Mouse (Mus musculus): ENCODE measurements around the gene Rgl1. TPM values are rescaled to one million over a fixed set of nuclear protein-coding genes. Genes with fewer than 3 reads are reported as not detected.

The Rgl1 gene
- total RNA-seq (2022), result 10 to 100 TPM; 30.2 to 37.8 (median 35.0) TPM

DNA sequence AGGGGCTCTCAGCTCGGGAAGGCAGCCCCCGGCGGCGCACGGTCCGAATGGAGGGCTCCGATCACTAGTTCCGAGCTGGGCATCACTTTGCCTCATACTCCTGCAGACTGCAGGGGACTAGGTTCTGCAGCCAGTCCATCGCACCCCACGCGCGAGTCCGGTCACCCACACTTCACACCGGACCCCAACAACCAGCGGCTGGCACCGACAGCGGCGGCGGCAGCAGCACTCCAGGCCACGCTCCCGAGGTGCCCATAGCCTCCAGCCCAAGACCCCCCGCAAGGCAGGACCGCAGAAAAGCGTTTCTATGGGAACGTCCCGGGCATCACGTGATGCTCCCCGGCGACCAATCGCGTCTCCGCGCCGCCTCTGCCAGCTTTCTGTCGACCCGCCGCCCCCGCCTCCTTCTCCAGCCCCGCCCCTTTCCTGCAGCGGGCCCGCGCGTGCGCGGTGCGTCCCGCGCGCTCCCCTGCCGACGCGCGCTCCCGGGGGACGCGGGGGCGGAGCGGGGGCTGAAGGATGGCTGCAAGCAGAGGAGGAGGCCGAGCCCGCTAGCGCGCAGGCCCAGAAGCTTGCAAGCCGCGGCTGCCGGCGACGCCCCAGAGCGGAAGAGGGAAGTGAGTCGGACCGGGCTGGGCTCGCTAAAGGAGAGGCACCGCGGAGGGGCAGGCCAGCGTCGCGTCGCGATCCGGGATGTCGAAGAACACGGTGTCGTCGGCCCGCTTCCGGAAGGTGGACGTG, at the start of gene Rgl1, which contains the start of gene Arpc5:
Gene Rgl1, minus strand, starts transcription at position 320 of the 741 bp plus-strand sequence.
Gene Arpc5, plus strand, starts transcription at position 511 of the 741 bp plus-strand sequence.
- DNase-seq (ENCODE audit: low spot score), result peak; percentile 97

- DNase-seq (ENCODE audit: low spot score), result no peak
Observed at GRCm38 (mm10) chr1:152815265-152815701, 49.1 kb upstream of the Rgl1 start.

- DNase-seq (ENCODE audit: low spot score), result no peak
Observed at GRCm38 (mm10) chr1:152810533-152811439, 44.6 kb upstream of the Rgl1 start.

DNA sequence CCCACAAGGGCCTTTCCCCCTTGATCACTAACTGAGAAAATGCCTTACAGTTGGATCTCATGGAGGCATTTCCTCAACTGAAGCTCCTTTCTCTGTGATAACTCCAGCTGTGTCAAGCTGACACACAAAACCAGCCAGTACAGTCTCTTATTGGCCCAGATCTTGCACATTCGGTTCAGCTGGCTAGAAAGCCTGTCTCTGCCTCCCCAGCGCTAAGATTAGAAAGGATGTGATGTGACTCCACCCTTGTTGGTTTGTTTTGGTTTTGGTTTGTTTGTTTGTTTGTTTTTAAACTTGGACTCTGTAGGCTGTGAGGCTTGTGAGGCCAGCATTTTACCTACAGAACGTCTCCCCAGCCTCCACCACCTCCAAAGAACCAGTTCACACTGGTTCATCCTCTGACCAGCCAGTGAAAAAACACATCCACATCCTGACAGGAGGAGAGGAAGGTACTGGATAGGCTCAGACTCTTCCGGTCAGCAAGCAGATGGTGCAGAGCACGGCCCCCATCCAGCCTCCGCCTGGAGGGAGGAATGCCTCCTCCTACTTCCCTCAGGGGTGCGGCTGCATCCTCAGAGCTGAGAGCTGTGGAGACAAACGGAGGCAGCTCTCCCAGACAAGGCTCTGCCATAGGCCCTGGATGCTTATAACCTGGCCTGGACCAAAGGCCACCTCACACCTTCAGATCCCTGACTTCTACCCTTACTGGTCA, 43.5 kb upstream of the Rgl1 start:
- DNase-seq (ENCODE audit: low spot score), result peak; percentile 40

GRCm38 (mm10) chr1:152808392-152808680, 42.2 kb upstream of the Rgl1 start:
- DNase-seq (ENCODE audit: low spot score), result no peak

GRCm38 (mm10) chr1:152807619-152808391, 41.7 kb upstream of the Rgl1 start:
- DNase-seq (ENCODE audit: low spot score), result peak; percentile 19

GRCm38 (mm10) chr1:152804907-152805306, 38.8 kb upstream of the Rgl1 start:
- DNase-seq (ENCODE audit: low spot score), result no peak

- no peak for DNase-seq (ENCODE audit: low spot score)
Observed at GRCm38 (mm10) chr1:152800633-152801176, 34.6 kb upstream of the Rgl1 start.

DNA sequence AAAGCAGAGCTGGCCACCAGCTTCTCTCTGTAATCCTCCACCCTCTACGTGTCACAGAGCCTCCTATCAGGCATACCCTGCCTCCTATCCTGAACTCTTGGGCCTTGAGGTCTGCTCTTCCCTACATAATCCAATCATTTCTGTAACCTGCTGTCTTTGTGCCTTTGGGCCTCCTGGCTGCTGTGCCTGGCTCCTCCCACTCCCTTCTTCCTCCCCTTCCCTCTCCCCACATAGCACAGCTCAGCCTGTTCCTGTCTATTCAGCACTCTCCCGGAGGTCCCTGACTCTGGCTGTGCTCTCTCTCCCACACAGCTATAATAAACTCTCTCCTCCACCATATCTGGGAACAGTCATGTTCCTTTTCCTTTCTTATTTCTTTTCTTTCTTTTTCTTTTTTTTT, 33.7 kb upstream of the Rgl1 start, which contains the start of gene Ncf2:
Gene Ncf2, plus strand, starts transcription at position 298 of the 400 bp plus-strand sequence.
- no peak for DNase-seq (ENCODE audit: low spot score)

DNA sequence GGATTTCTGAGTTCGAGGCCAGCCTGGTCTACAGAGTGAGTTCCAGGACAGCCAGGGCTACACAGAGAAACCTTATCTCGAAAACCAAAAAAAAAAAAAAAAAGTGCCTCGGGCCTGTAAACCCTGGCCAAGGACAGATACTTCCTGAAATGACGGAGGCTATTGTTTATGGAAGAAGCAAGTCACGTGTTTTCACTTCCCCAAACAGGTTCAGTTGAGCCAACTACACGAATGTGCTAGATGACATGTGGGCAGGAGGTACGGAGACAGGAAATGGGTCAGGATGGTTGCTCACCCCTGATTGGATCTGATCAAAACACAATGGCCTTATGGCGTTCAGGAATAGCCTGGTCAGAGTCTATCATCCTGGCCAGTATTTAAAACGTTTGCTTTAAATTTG, 32.0 kb upstream of the Rgl1 start:
- peak; percentile 62 for DNase-seq (ENCODE audit: low spot score)

GRCm38 (mm10) chr1:152796683-152797263, 30.6 kb upstream of the Rgl1 start:
- no peak for DNase-seq (ENCODE audit: low spot score)

- no peak for DNase-seq (ENCODE audit: low spot score)
Observed at GRCm38 (mm10) chr1:152795688-152796255, 29.6 kb upstream of the Rgl1 start.

DNA sequence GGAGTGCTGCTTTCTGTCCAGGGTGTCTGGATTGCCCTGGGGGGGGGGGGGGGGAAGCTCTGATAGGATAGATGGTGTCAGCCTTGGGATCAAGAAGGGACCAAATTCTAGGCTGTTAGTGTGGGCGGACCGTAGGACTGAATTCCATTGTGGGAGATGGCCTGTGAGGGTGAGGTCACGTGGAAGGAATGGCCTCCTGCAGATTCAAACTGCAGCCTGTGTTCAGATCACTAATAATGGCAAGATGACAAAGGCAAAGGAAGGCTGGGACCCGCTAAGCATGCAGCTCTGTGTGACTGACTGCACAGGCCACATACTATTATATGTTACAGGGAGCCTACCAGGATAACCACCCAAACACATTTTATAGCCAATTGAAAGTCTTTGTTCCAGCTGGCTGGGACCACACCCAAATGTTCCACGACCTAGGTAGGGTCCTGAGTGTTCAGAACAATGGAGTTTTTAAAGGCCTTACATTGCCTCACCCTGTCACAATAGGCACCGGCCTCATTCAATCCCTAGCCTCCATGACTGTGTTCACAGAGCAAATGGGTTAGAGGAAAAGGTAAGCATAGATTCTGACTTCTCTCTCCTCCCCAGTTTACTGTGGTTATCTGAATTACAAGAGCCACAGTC, 27.5 kb upstream of the Rgl1 start:
- no peak for DNase-seq (ENCODE audit: low spot score)

GRCm38 (mm10) chr1:152792736-152793494, 26.8 kb upstream of the Rgl1 start:
- DNase-seq (ENCODE audit: low spot score), result no peak

GRCm38 (mm10) chr1:152791269-152791668, 25.1 kb upstream of the Rgl1 start:
- no peak for DNase-seq (ENCODE audit: low spot score)

DNA sequence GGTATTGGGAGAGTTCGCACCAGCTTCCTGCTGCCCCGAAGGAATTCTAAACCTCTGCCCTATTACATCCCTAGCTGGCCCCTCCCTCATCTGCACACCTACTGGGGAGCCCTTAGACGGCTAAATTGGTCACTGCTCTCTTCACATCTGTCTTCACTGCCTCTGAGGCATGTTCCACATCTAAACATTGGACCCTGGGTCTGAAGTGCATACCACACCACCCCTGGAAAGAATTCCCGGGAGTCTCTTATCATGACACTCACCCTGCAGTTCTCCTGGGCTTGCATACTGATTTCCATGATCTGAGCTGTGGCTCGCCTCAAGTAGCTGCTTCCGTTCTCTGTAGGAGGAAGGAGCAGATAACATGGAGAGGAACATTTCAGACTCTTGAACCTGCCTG, 24.7 kb upstream of the Rgl1 start:
- DNase-seq (ENCODE audit: low spot score), result no peak

- no peak for DNase-seq (ENCODE audit: low spot score)
Observed at GRCm38 (mm10) chr1:152790254-152790653, 24.1 kb upstream of the Rgl1 start.

DNA sequence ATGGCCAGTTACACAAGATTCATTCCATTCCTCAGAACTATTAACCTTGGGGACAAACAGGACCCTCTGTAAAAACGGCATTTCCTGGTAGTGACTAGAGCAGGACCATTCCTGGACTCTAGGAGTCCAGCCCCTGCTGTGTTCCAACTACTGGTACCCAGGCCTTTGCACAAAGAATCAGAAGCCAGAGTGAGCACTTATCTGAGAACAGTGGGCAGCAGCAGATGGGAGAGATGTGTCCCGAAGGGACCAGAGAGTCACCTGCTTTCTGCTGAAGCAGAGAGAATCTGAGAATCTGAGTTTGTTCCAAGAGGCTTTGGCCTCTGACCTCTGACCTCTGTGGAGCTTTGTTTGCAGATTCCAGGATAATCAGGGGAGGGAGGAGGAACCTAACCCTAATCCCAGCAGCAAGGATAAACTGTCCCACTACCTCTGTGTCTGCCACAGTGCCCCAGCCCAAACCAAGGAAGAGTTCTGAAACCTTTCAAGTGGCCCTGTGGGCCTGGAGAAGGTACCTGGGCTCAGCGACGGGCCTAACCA, 22.0 kb upstream of the Rgl1 start:
- DNase-seq (ENCODE audit: low spot score), result no peak

- no peak for DNase-seq (ENCODE audit: low spot score)
Observed at GRCm38 (mm10) chr1:152786953-152787352, 20.8 kb upstream of the Rgl1 start.
